Mouse (Mus musculus): ENCODE results near the gene Erh.

DNA sequence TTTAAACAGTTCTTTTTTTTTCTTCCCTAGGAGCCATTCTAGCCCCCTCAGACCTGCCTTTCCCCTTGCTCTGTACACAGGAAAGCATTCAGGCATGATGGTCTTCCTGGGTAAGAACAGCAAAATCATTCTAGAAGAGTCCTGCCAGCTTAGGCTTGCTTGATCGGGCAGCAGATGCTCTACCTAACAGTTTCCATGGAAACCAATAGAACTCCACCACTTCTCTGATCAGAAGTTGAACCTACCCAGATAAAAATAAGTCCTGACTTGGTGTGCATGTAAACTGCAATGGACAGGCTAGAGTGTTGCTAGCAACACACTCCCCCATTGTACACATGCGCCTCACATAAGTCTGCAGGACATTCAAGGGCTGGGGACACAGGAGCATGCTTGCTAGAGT, 39.9 kb downstream of the Erh start:
- TF ChIP-seq CTCF (IDR thresholded peaks at IDR 0.05; ENCODE audit: extremely low read depth, insufficient read length, insufficient replicate concordance, low read depth, low read length) = no peak
- no peak for TF ChIP-seq POLR2A (IDR thresholded peaks at IDR 0.05; ENCODE audit: low read depth, low read length)
